Mouse (Mus musculus) brain, embryonic 14.5 days (tissue): Measurements from ENCODE around the gene Brca2. TPM values are rescaled to one million over a fixed set of nuclear protein-coding genes. Genes with fewer than 3 reads are reported as not detected.

Experiments used
- DNase-seq: peaks from one replicate; pipeline ENCODE4 v3.0.0-alpha.2; 2011; ENCODE audit warnings: low read depth
- CTCF ChIP-seq: fragments of 200-500 bp; IDR thresholded peaks from 2 replicates; pipeline ENCODE4 v1.5.1; 2012; ENCODE audit warnings: inconsistent platforms, mild to moderate bottlenecking, moderate library complexity, borderline replicate concordance; ENCODE audit not compliant: insufficient read depth, insufficient read length; ENCODE audit errors: extremely low read depth
- POLR2A ChIP-seq: fragments of 200-500 bp; IDR thresholded peaks from 2 replicates; pipeline ENCODE4 v1.6.1; 2012; ENCODE audit warnings: mild to moderate bottlenecking, inconsistent platforms, borderline replicate concordance; ENCODE audit not compliant: poor library complexity, insufficient read depth, insufficient read length, severe bottlenecking; ENCODE audit errors: extremely low read depth
- polyA plus RNA-seq: library from polyadenylated mRNA; depleted of rRNA; stranded (reverse); fragments of >200 nt; gene quantifications from 2 replicates; pipeline ENCODE4 v1.2.3, GENCODE M21; 2012

Brca2 gene
- polyA plus RNA-seq, 1 experiment = 14.9 TPM

DNA sequence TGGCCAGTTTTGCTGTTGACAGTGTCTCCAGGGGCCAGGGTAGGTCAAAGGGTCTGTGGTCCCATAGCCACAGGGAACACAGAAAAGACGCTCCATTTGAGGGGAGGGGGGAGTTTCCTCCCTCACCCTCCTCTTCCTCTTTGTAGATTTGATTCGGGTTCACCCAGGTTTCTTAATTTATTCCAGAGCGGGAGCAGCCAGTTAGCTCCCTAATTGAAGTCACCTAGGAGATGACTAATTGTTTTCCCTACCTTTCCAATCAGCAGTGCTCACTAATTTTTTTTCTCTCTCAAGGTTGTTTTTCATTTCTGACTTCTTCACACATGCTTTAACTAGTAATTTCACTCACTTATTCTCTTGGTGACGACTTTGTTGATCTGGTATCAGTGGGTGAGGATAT lies 4.4 kb upstream of the Brca2 start, which contains the start of gene Zar1l:
TSS of gene Zar1l (minus strand) at position 101 of the 400 bp plus-strand sequence.
- no peak for TF ChIP-seq CTCF
- no peak for TF ChIP-seq POLR2A
- DNase-seq = no peak

- peak; percentile 25 for DNase-seq
- TF ChIP-seq CTCF (no peak), POLR2A (no peak)
Observed at GRCm38 (mm10) chr5:150519551-150519950, 2.9 kb upstream of the Brca2 start.

GRCm38 (mm10) chr5:150522867-150523234 lies 421 bp downstream of the Brca2 start:
- no peak for TF ChIP-seq POLR2A
- TF ChIP-seq CTCF = no peak

DNA sequence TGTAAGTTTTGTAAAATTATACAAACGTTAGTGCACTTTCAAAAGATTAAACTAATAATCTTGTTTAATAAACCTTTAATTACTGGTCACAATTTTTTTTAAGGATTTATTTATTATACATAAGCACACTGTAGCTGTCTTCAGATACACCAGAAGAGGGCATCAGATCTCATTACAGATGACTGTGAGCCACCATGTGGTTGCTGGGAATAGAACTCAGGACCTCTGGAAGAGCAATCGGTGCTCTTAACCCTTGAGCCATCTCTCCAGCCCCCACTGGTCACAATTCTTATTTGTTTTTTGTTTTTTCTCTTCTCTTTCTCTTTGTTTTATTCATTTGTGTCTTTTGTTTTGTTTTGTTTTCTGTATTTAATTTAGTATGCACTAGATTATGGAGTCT lies 2.8 kb downstream of the Brca2 start:
- no peak for TF ChIP-seq CTCF
- TF ChIP-seq POLR2A = no peak
- no peak for DNase-seq

More at GRCm38 (mm10) chr5:150522867-150523234, 421 bp downstream of the Brca2 start:
- no peak for DNase-seq

- TF ChIP-seq POLR2A (no peak), CTCF (no peak)
- DNase-seq = no peak
Observed at GRCm38 (mm10) chr5:150541302-150541701, 18.9 kb downstream of the Brca2 start.

GRCm38 (mm10) chr5:150543184-150543583 lies 20.8 kb downstream of the Brca2 start:
- TF ChIP-seq CTCF (no peak), POLR2A (no peak)

GRCm38 (mm10) chr5:150551637-150552036 lies 29.2 kb downstream of the Brca2 start:
- TF ChIP-seq CTCF (no peak), POLR2A (no peak)
- DNase-seq = peak; percentile 32

More at GRCm38 (mm10) chr5:150543184-150543583, 20.8 kb downstream of the Brca2 start:
- no peak for DNase-seq

DNA sequence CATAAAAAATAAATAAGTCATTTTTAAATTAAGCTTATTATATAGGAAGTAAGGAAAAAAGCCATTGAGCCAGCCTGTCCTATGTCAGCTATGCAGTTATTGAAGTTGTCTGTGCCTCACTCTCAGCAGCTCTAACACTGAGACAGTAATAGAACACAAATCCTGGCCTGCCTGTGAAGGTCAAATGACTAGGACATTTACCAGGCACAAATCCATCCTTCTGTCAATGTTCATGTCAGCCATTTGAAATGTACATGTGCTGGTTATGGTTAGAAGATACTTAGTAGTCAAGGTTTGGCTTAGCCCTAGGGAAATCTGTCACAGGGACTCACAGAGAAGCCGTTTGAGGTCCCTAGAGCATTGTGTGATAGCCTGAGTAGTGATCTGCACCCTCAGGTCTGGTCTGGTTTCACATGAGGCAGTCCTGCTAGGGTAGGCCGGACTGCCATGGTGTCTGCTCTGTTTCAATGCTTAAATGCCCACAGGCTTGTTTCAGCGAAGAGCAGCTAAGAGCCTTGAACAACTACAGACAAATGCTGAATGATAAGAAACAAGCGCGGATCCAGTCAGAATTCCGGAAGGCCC lies 37.2 kb downstream of the Brca2 start:
- no peak for DNase-seq
- TF ChIP-seq CTCF = no peak
- no peak for TF ChIP-seq POLR2A

- DNase-seq = no peak
- TF ChIP-seq CTCF = no peak
- no peak for TF ChIP-seq POLR2A
Observed at GRCm38 (mm10) chr5:150560851-150561250, 38.4 kb downstream of the Brca2 start.

- TF ChIP-seq POLR2A = no peak
- no peak for TF ChIP-seq CTCF
- no peak for DNase-seq
Observed at GRCm38 (mm10) chr5:150561376-150561775, 38.9 kb downstream of the Brca2 start.

DNA sequence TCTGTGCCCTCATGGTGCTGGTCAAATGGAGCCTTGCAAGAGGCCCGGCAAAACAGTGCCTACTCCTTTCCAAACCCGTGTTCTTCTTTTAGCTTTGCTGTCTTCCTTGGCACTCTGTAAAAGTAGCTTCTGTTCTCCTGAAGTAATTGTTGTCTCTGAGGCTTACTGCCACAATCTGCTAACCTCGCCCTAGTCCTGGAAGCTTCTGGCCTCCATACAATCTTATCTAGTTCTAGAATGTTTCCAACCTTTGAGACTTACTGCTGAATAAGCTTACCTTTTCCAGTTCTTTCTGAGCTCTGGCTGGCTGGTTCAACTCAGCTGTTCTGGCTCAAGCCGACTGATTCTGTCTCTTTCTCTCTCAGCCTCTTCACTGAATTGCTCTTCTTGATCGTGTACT lies 39.4 kb downstream of the Brca2 start:
- no peak for TF ChIP-seq POLR2A
- no peak for TF ChIP-seq CTCF
- DNase-seq = no peak

DNA sequence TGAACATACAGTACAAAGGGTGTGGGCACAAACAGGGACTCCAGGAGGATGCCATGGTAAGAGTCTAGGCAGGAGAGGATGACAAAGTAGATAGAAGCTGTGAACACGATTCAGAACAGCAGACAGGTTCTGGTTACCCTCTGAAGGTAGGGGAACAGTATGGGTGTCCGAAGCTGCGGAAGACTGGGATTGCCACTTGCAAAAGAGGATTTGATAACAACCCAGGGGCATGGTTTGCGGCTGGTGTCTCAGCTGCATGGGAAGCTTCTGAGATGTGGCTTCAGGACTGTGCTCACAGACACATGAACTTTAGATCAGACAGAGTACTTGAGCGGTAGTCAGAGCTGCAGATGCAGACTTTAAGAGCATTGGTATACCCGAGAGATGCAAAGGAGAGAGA lies 42.0 kb downstream of the Brca2 start:
- no peak for DNase-seq
- TF ChIP-seq POLR2A (no peak), CTCF (no peak)

DNA sequence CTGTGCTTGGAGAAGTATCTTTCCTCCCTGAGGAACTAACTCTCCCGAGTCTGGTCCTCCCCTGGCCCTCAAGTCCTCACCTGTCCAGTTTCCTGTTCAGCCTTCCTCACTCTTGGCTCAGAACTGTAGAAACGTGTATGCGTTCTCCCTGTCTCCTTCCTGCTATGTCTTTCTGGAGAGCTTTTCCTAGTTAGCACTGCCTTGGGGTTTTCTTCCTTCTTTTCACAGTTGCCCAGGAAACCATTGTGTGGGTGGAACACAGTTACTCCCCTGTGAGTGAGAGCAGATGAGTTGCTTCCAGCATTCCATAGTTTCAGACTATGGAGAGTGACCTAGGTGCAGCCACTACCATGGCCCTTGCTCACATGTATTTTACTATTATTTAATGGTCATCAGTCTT lies 43.8 kb downstream of the Brca2 start:
- TF ChIP-seq POLR2A (no peak), CTCF (no peak)
- DNase-seq = peak; percentile 1

- no peak for DNase-seq
- TF ChIP-seq POLR2A (no peak), CTCF (no peak)
Observed at GRCm38 (mm10) chr5:150566971-150567370, 44.5 kb downstream of the Brca2 start.
